Mouse (Mus musculus) E14TG2a.4 (cell line): ENCODE data around the gene Matn1.

Experiments
- CTCF ChIP-seq: conservative IDR thresholded peaks from 2 replicates; pipeline ENCODE4 v1.5.1; 2014; ENCODE audit warnings: low read length
- NANOG ChIP-seq: IDR thresholded peaks from 2 replicates; pipeline ENCODE4 v1.6.1; 2014; ENCODE audit warnings: borderline replicate concordance, low read length, mixed read lengths
- POU5F1 ChIP-seq: IDR thresholded peaks from 2 replicates; pipeline ENCODE4 v1.6.1; 2014; ENCODE audit warnings: low read length, borderline replicate concordance

- TF ChIP-seq CTCF = peak; percentile 88
- no peak for TF ChIP-seq POU5F1
- TF ChIP-seq NANOG = no peak
Observed at GRCm38 (mm10) chr4:130947094-130947647, 3.0 kb downstream of the Matn1 start.
